Mouse (Mus musculus) kidney, embryonic 14.5 days (tissue): ENCODE measurements around the gene Ak9. TPM values are rescaled to one million over a fixed set of nuclear protein-coding genes. Genes with fewer than 3 reads are reported as not detected.

Source experiments
- ATAC-seq: fragments of 200-750 bp; cut with Nextera tagmentation; 2 replicates; pipeline ENCODE4 v1.8.0; 2017; ENCODE audit warnings: moderate number of reproducible peaks, mild to moderate bottlenecking, moderate TSS enrichment, moderate library complexity; ENCODE audit not compliant: low FRiP score, low TSS enrichment
- H3K27ac ChIP-seq: fragments of 300-500 bp; sonication (generic); 2 replicates; pipeline ENCODE4 v1.5.1; 2014; ENCODE audit warnings: low read depth, mild to moderate bottlenecking, low read length, moderate library complexity, mixed read lengths
- H3K27me3 ChIP-seq: fragments of 300-500 bp; sonication (generic); 2 replicates; pipeline ENCODE4 v1.6.1; 2014; ENCODE audit warnings: mild to moderate bottlenecking, low read length; ENCODE audit not compliant: control insufficient read depth, insufficient read depth
- H3K36me3 ChIP-seq: fragments of 300-500 bp; sonication (generic); 2 replicates; pipeline ENCODE4 v1.6.1; 2014; ENCODE audit warnings: low read length, mixed read lengths; ENCODE audit not compliant: control insufficient read depth, insufficient read depth
- H3K4me1 ChIP-seq: fragments of 300-500 bp; sonication (generic); 2 replicates; pipeline ENCODE4 v1.6.1; 2014; ENCODE audit warnings: low read length, mixed read lengths; ENCODE audit not compliant: control insufficient read depth, insufficient read depth
- H3K4me2 ChIP-seq: fragments of 300-500 bp; sonication (generic); replicated peaks from 2 replicates; pipeline ENCODE4 v1.6.1; 2014; ENCODE audit warnings: low read depth, mild to moderate bottlenecking, low read length
- H3K4me3 ChIP-seq: fragments of 300-500 bp; sonication (generic); 2 replicates; pipeline ENCODE4 v1.5.1; 2014; ENCODE audit warnings: mild to moderate bottlenecking, low read length
- H3K9ac ChIP-seq: fragments of 300-500 bp; sonication (generic); 2 replicates; pipeline ENCODE4 v1.6.1; 2014; ENCODE audit warnings: low read depth, mild to moderate bottlenecking, low read length, moderate library complexity
- H3K9me3 ChIP-seq: fragments of 300-500 bp; sonication (generic); 2 replicates; pipeline ENCODE4 v1.6.1; 2016; ENCODE audit warnings: low read length; ENCODE audit not compliant: control insufficient read depth
- WGBS: fragments of 180-500 bp; shearing (Covaris S2); extraction: QIAGEN DNeasy Blood & Tissue Kit; methylation state at CpG from one replicate; pipeline ENCODE4 v1.1.7; 2014; 5-methylcytosine and 5-hydroxymethylcytosine counted together
- polyA plus RNA-seq: library from polyadenylated mRNA; unstranded; fragments of >200 nt; fragmentation: Nextera tagmentation; extraction: Ambion mirVana; gene quantifications from 2 replicates; pipeline ENCODE4 v1.2.1, GENCODE M21; 2014

The Ak9 gene
- polyA plus RNA-seq, 1 experiment from 2014 or later = not detected

DNA sequence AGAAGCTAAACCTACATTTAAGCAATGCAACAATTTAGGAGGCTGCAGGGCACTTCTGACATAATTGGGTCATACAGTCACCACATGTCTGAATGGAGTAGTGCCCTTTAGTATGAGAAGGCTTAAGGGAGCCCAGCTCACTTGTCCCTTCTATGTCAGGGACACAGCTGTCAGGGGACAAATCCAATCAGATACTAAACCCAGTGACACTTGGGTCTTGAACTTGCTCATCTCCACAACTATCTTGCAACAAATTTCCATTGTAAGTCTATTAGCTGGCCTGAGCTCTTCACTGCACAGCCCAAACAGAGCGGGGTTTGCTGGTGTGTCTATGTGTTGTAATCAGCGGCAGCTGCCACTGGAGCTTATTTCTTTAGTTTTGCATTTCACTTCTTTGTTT, 119.9 kb downstream of the Ak9 start:
- ATAC-seq = no peak
- 95% methylated on average over 2 of the region's 2 CpGs for WGBS
- no peaks in the 10 kb centered on the region for H3K27me3 ChIP-seq
- no peak overlapping the region for H3K27ac ChIP-seq
- no peak overlapping the region for H3K4me2 ChIP-seq
- no peak overlapping the region for H3K4me3 ChIP-seq
- no peaks in the 10 kb centered on the region for H3K36me3 ChIP-seq
- no peaks in the 10 kb centered on the region for H3K9me3 ChIP-seq
- H3K4me1 ChIP-seq = no peaks in the 10 kb centered on the region
- no peak overlapping the region for H3K9ac ChIP-seq

- H3K27ac ChIP-seq = no peak overlapping the region
- no peaks in the 10 kb centered on the region for H3K4me1 ChIP-seq
- H3K4me3 ChIP-seq = no peak overlapping the region
- H3K9ac ChIP-seq = no peak overlapping the region
- no peaks in the 10 kb centered on the region for H3K27me3 ChIP-seq
- no peak overlapping the region for H3K4me2 ChIP-seq
- H3K36me3 ChIP-seq = no peaks in the 10 kb centered on the region
- 59% methylated on average over 6 of the region's 6 CpGs for WGBS
- H3K9me3 ChIP-seq = no peaks in the 10 kb centered on the region
- ATAC-seq = no peak
Measured at GRCm38 (mm10) chr10:41426368-41426767, 122.6 kb downstream of the Ak9 start.

DNA sequence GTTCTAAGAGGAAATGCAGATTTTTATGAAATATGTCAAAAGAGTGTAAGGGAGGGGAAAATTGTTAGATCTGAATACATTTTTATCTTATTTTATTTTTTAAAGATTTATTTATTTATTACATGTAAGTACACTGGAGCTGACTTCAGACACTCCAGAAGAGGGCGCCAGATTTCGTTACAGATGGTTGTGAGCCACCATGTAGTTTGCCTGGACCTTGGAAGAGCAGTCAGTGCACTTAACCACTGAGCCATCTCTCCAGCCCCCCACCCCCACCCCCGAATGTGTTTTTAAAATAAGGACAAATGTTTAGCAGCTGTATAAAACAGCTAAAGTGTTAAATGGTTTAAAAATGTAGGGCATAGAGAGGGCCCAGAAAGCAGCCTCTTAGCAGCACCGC, 130.8 kb downstream of the Ak9 start:
- no peak for ATAC-seq
- H3K4me3 ChIP-seq = no peak overlapping the region
- H3K4me2 ChIP-seq = no peak overlapping the region
- no peak overlapping the region for H3K27ac ChIP-seq
- H3K4me1 ChIP-seq = no peaks in the 10 kb centered on the region
- no peaks in the 10 kb centered on the region for H3K9me3 ChIP-seq
- no peaks in the 10 kb centered on the region for H3K27me3 ChIP-seq
- H3K36me3 ChIP-seq = no peaks in the 10 kb centered on the region
- WGBS = 25% methylated on average over 4 of the region's 4 CpGs
- H3K9ac ChIP-seq = no peak overlapping the region

GRCm38 (mm10) chr10:41435141-41435540, 131.4 kb downstream of the Ak9 start:
- Histone ChIP-seq H3K9me3 (no peaks in the 10 kb centered on the region), H3K9ac (no peak overlapping the region), H3K4me2 (no peak overlapping the region), H3K36me3 (no peaks in the 10 kb centered on the region), H3K27ac (no peak overlapping the region), H3K4me3 (no peak overlapping the region), H3K4me1 (no peaks in the 10 kb centered on the region), H3K27me3 (no peaks in the 10 kb centered on the region)
- ATAC-seq = no peak
- WGBS = 46% methylated on average over 3 of the region's 3 CpGs

DNA sequence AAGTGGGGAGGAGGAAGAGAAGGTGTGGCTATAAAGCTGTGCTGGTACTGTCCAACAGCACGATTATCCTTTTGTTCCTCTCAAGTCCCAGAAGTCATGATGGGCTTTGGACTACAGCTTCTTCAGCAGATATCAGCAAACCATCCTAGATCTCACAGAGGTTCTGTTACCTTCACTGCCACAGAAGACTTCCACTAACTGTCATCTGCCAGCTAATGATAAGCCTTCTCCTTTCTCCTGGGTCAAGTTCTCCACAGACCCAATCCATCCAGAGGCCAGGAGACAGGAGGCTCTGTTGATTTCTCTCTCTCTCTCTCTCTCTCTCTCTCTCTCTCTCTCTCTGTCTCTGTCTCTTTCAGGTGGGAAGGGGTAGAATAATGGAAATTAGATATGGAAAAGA, 144.4 kb downstream of the Ak9 start:
- H3K27me3 ChIP-seq = no peaks in the 10 kb centered on the region
- no peak overlapping the region for H3K27ac ChIP-seq
- H3K4me1 ChIP-seq = peaks cover 7% of the 10 kb centered on the region
- no peak overlapping the region for H3K9ac ChIP-seq
- H3K4me3 ChIP-seq = no peak overlapping the region
- no peak overlapping the region for H3K4me2 ChIP-seq
- no peaks in the 10 kb centered on the region for H3K9me3 ChIP-seq
- ATAC-seq = no peak
- peaks cover 5% of the 10 kb centered on the region; the same call in 1 of the 2 replicates for H3K36me3 ChIP-seq
- WGBS = 83% methylated on average over 1 of the region's 1 CpGs

DNA sequence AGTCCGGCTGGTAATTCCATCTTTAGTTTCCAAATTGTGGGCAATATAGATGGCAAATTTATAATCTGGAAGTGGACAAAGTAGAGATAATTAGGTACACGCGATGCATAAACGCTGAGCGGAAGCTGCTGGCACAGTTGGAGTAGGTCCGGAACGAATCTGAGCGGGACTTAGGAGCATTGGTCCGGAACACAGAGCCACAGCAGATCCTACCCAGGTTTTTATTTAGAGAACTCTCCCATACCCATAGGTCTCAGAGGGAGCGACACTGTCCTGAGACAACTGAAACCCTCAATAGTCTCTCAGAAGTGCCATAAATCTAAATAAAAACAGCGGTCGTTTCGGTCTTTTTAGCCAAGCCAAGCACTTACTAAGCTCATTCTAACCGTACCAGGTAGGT, 145.9 kb downstream of the Ak9 start:
- peak overlapping the region; percentile 91 for H3K4me3 ChIP-seq
- H3K27me3 ChIP-seq = no peaks in the 10 kb centered on the region
- H3K36me3 ChIP-seq = peaks cover 5% of the 10 kb centered on the region; the same call in 1 of the 2 replicates
- ATAC-seq = peak; percentile 77
- peak overlapping the region; percentile 55 for H3K4me2 ChIP-seq
- H3K4me1 ChIP-seq = peaks cover 7% of the 10 kb centered on the region
- H3K9me3 ChIP-seq = no peaks in the 10 kb centered on the region
- peak overlapping the region; percentile 40; the same call in 1 of the 2 replicates for H3K9ac ChIP-seq
- whole genome bisulfite sequencing = 9% methylated on average over 14 of the region's 14 CpGs
- H3K27ac ChIP-seq = peak overlapping the region; percentile 53; the same call in 1 of the 2 replicates

DNA sequence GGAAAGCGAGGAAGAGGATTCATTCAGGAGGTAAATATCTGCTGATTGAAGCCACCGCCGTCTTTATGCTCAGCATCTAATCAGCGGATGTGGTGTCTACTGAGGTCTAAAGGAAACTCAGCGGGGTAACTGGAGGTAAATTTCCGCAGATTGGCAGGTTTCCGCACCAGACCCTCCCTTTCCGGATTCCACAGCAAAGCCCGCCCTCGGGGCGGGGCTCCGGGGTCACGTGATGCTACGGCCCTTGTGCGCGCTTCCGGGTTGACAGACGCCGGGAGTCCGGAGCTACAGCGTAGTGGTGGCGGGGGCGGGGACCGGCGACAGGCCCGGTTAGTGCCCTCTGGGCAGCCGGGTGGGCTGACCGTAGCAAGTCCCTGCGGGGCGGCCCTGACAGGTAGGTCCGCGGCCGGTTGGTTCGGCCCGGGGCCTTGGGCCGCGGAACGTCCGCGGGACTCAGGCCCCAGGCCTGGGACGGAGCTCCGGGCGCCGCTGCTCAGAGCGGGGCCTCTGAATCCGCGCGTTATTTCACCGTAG, 146.4 kb downstream of the Ak9 start, which contains the start of gene Zbtb24:
Gene Zbtb24, plus strand, starts transcription at position 247 of the 534 bp plus-strand sequence.
- ATAC-seq = peak; percentile 94
- Histone ChIP-seq H3K36me3 (peaks cover 7% of the 10 kb centered on the region; the same call in 1 of the 2 replicates), H3K9me3 (no peaks in the 10 kb centered on the region), H3K4me1 (peaks cover 7% of the 10 kb centered on the region), H3K27me3 (no peaks in the 10 kb centered on the region), H3K4me2 (peak within 1 kb of the TSS; percentile 56), H3K4me3 (peak within 1 kb of the TSS; percentile 91), H3K27ac (peak within 1 kb of the TSS; percentile 56; the same call in 1 of the 2 replicates), H3K9ac (peak within 1 kb of the TSS; percentile 87)
- WGBS = under 1% methylated on average over 49 of the region's 49 CpGs

- Histone ChIP-seq H3K27ac (peak overlapping the region; percentile 56; the same call in 1 of the 2 replicates), H3K4me3 (peak overlapping the region; percentile 91), H3K9me3 (no peaks in the 10 kb centered on the region), H3K4me1 (peaks cover 7% of the 10 kb centered on the region), H3K27me3 (no peaks in the 10 kb centered on the region), H3K9ac (peak overlapping the region; percentile 87), H3K4me2 (peak overlapping the region; percentile 56), H3K36me3 (peaks cover 8% of the 10 kb centered on the region; the same call in 1 of the 2 replicates)
- WGBS = 53% methylated on average over 18 of the region's 18 CpGs
- ATAC-seq = peak; percentile 21
Measured at GRCm38 (mm10) chr10:41450780-41451522, 147.2 kb downstream of the Ak9 start.

DNA sequence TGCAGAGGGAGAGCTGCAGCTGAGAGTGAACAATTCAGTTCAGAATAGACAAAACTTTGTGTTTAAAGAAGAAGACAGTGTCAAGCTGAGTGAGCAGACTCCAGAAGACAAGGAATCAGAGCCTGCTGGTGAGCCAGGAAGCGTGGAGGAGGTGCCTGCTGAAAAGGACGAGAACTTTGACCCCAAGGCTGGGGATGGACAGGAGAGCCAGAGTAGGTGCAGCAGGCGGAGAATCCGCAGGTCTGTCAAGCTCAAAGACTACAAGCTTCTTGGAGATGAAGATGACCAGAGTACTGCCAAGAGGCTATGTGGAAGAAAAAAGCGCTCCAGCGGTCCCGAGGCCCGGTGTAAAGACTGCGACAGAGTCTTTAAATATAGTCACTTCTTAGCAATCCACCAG, 147.9 kb downstream of the Ak9 start:
- H3K36me3 ChIP-seq = peaks cover 15% of the 10 kb centered on the region; the same call in 1 of the 2 replicates
- no peak overlapping the region for H3K27ac ChIP-seq
- H3K9me3 ChIP-seq = no peaks in the 10 kb centered on the region
- H3K4me1 ChIP-seq = peaks cover 7% of the 10 kb centered on the region
- 90% methylated on average over 9 of the region's 9 CpGs for WGBS
- no peak overlapping the region for H3K4me3 ChIP-seq
- H3K27me3 ChIP-seq = no peaks in the 10 kb centered on the region
- no peak overlapping the region for H3K4me2 ChIP-seq
- H3K9ac ChIP-seq = no peak overlapping the region
- no peak for ATAC-seq
